Mouse (Mus musculus) embryonic facial prominence, embryonic 12.5 days (tissue): ENCODE results near the gene Lim2. TPM values are rescaled to one million over a fixed set of nuclear protein-coding genes. Genes with fewer than 3 reads are reported as not detected.
A peak's percentile ranks its signal among the peaks of the same experiment; 100 is the strongest.

ENCODE experiments used
- ATAC-seq: fragments of 200-750 bp; cut with Nextera tagmentation; 2 replicates; pipeline ENCODE4 v1.8.0; 2017; ENCODE audit not compliant: insufficient number of reproducible peaks, insufficient read depth, low FRiP score, low TSS enrichment
- H3K27ac ChIP-seq: fragments of 300-500 bp; sonication (generic); 2 replicates; pipeline ENCODE4 v1.5.1; 2016; ENCODE audit warnings: mild to moderate bottlenecking
- H3K27me3 ChIP-seq: fragments of 300-500 bp; sonication (generic); 2 replicates; pipeline ENCODE4 v1.6.1; 2016; ENCODE audit warnings: mild to moderate bottlenecking, moderate library complexity
- H3K36me3 ChIP-seq: fragments of 300-500 bp; sonication (generic); 2 replicates; pipeline ENCODE4 v1.6.1; 2016; ENCODE audit warnings: mild to moderate bottlenecking
- H3K4me1 ChIP-seq: fragments of 300-500 bp; sonication (generic); 2 replicates; pipeline ENCODE4 v1.6.1; 2016
- H3K4me2 ChIP-seq: fragments of 300-500 bp; sonication (generic); replicated peaks from 2 replicates; pipeline ENCODE4 v1.6.1; 2016; ENCODE audit warnings: mild to moderate bottlenecking, moderate library complexity
- H3K4me3 ChIP-seq: fragments of 300-500 bp; sonication (generic); 2 replicates; pipeline ENCODE4 v1.5.1; 2016; ENCODE audit warnings: mild to moderate bottlenecking
- H3K9ac ChIP-seq: fragments of 300-500 bp; sonication (generic); 2 replicates; pipeline ENCODE4 v1.6.1; 2016; ENCODE audit warnings: mild to moderate bottlenecking, moderate library complexity
- H3K9me3 ChIP-seq: fragments of 300-500 bp; sonication (generic); 2 replicates; pipeline ENCODE4 v1.6.1; 2016; ENCODE audit warnings: mild to moderate bottlenecking, moderate library complexity
- WGBS: fragments of 180-500 bp; shearing (Covaris S2); methylation state at CpG from one replicate; pipeline ENCODE4 v1.1.7; 2016; 5-methylcytosine and 5-hydroxymethylcytosine counted together
- microRNA-seq: library from miRNA; unstranded; fragments of <30 nt; microRNA quantifications from one replicate; pipeline ENCODE4, GENCODE M21; 2017
- polyA plus RNA-seq: library from polyadenylated mRNA; unstranded; fragments of >200 nt; fragmentation: Nextera tagmentation; extraction: Ambion mirVana; gene quantifications from 2 replicates; pipeline ENCODE4 v1.2.1, GENCODE M21; 2016

Lim2 gene
- polyA plus RNA-seq, 1 experiment from 2014 or later = 3.9 TPM

- no peak overlapping the region for H3K4me3 ChIP-seq
- H3K36me3 ChIP-seq = peaks cover 5% of the 10 kb centered on the region; the same call in 1 of the 2 replicates
- 44% methylated on average over 8 of the region's 8 CpGs for WGBS
- no peaks in the 10 kb centered on the region for H3K9me3 ChIP-seq
- ATAC-seq = no peak
- H3K9ac ChIP-seq = no peak overlapping the region
- H3K27ac ChIP-seq = no peak overlapping the region
- no peak overlapping the region for H3K4me2 ChIP-seq
- peaks cover 15% of the 10 kb centered on the region for H3K27me3 ChIP-seq
- H3K4me1 ChIP-seq = 0 out of 2 replicates have a peak, but pooled peaks cover 4% of the 10 kb centered on the region
Measured at GRCm38 (mm10) chr7:43470373-43470772, 42.9 kb downstream of the Lim2 start.

GRCm38 (mm10) chr7:43475706-43476105 lies 48.2 kb downstream of the Lim2 start:
- 0 out of 2 replicates have a peak, but pooled peaks have one; percentile 2 for ATAC-seq
- Histone ChIP-seq H3K4me1 (0 out of 2 replicates have a peak, but pooled peaks cover 4% of the 10 kb centered on the region), H3K27me3 (peaks cover 53% of the 10 kb centered on the region), H3K4me3 (no peak overlapping the region), H3K27ac (no peak overlapping the region), H3K9ac (no peak overlapping the region), H3K4me2 (no peak overlapping the region), H3K9me3 (no peaks in the 10 kb centered on the region), H3K36me3 (peaks cover 6% of the 10 kb centered on the region; the same call in 1 of the 2 replicates)
- WGBS = 7% methylated on average over 23 of the region's 23 CpGs

GRCm38 (mm10) chr7:43476376-43476775 lies 48.9 kb downstream of the Lim2 start:
- no peak for ATAC-seq
- WGBS = 6% methylated on average over 13 of the region's 13 CpGs
- Histone ChIP-seq H3K4me3 (no peak overlapping the region), H3K36me3 (peaks cover 6% of the 10 kb centered on the region; the same call in 1 of the 2 replicates), H3K9ac (no peak overlapping the region), H3K27ac (no peak overlapping the region), H3K9me3 (no peaks in the 10 kb centered on the region), H3K27me3 (peaks cover 53% of the 10 kb centered on the region), H3K4me1 (0 out of 2 replicates have a peak, but pooled peaks cover 4% of the 10 kb centered on the region), H3K4me2 (0 out of 2 replicates have a peak overlapping the region, but pooled peaks have one; percentile 13)

GRCm38 (mm10) chr7:43481191-43481590 lies 53.7 kb downstream of the Lim2 start:
- no peak overlapping the region for H3K4me3 ChIP-seq
- H3K4me2 ChIP-seq = no peak overlapping the region
- H3K4me1 ChIP-seq = peaks cover 11% of the 10 kb centered on the region; the same call in 1 of the 2 replicates
- H3K36me3 ChIP-seq = no peaks in the 10 kb centered on the region
- no peak overlapping the region for H3K27ac ChIP-seq
- no peak overlapping the region for H3K9ac ChIP-seq
- no peak for ATAC-seq
- H3K27me3 ChIP-seq = peaks cover 31% of the 10 kb centered on the region
- 80% methylated on average over 3 of the region's 3 CpGs for WGBS
- no peaks in the 10 kb centered on the region for H3K9me3 ChIP-seq

GRCm38 (mm10) chr7:43482090-43482716 lies 54.7 kb downstream of the Lim2 start:
- ATAC-seq = no peak
- Histone ChIP-seq H3K27me3 (peaks cover 21% of the 10 kb centered on the region), H3K4me2 (no peak overlapping the region), H3K27ac (no peak overlapping the region), H3K4me1 (peaks cover 8% of the 10 kb centered on the region; the same call in 1 of the 2 replicates), H3K9me3 (no peaks in the 10 kb centered on the region), H3K36me3 (no peaks in the 10 kb centered on the region), H3K9ac (no peak overlapping the region), H3K4me3 (no peak overlapping the region)
- WGBS = 64% methylated on average over 8 of the region's 8 CpGs

- Histone ChIP-seq H3K4me1 (peaks cover 8% of the 10 kb centered on the region; the same call in 1 of the 2 replicates), H3K9ac (no peak overlapping the region), H3K36me3 (no peaks in the 10 kb centered on the region), H3K27me3 (peaks cover 10% of the 10 kb centered on the region), H3K9me3 (no peaks in the 10 kb centered on the region), H3K27ac (no peak overlapping the region), H3K4me2 (no peak overlapping the region), H3K4me3 (no peak overlapping the region)
- WGBS = 11% methylated on average over 10 of the region's 10 CpGs
- ATAC-seq = no peak
Measured at GRCm38 (mm10) chr7:43483236-43483635, 55.8 kb downstream of the Lim2 start.

Small RNAs within 50 kb of the gene (microRNA-seq; reads per million reads assigned to microRNA genes)
- gene Mir7051 = 0.54 reads per million

Other genes starting within 250 kb of the Lim2 start
- 15.5 and 16.1 TPM in 2 replicates for gene Zfp715, start 114.4 kb upstream of the Lim2 start, polyA plus RNA-seq
- 0.10 and 0.37 TPM in 2 replicates for gene Siglecf, start 76.3 kb upstream of the Lim2 start, polyA plus RNA-seq
- 0.04 and 0.09 TPM in 2 replicates for gene Siglecg, start 19.5 kb upstream of the Lim2 start, polyA plus RNA-seq
- 0.27 and 0.37 TPM in 2 replicates for gene Nkg7, start 9.4 kb downstream of the Lim2 start, polyA plus RNA-seq
- not detected in 2 replicates for gene Cldnd2, start 13.1 kb downstream of the Lim2 start, polyA plus RNA-seq
- gene Etfb, start 16.4 kb downstream of the Lim2 start, polyA plus RNA-seq = 237 and 240 TPM in 2 replicates
- 0.38 and 0.90 TPM in 2 replicates for gene Gm45233, start 16.5 kb downstream of the Lim2 start, polyA plus RNA-seq
- gene Vsig10l, start 35.5 kb downstream of the Lim2 start, polyA plus RNA-seq = 5.2 and 6.7 TPM in 2 replicates
- 1.9 and 2.0 TPM in 2 replicates for gene Iglon5, start 62.4 kb downstream of the Lim2 start, polyA plus RNA-seq
- gene 4931406B18Rik, start 78.3 kb downstream of the Lim2 start, polyA plus RNA-seq = not detected in 2 replicates
- gene Cd33, start 116.8 kb downstream of the Lim2 start, polyA plus RNA-seq = 0.66 and 1.1 TPM in 2 replicates
- gene Zfp658, start 134.6 kb downstream of the Lim2 start, polyA plus RNA-seq = 6.1 and 6.5 TPM in 2 replicates
- gene Zfp719, start 151.9 kb downstream of the Lim2 start, polyA plus RNA-seq = 15.1 and 16.5 TPM in 2 replicates
- gene Zfp819, start 179.5 kb downstream of the Lim2 start, polyA plus RNA-seq = 0.31 and 0.56 TPM in 2 replicates
- not detected in 2 replicates for gene Ceacam18, start 207.0 kb downstream of the Lim2 start, polyA plus RNA-seq
- gene Siglece, start 232.5 kb downstream of the Lim2 start, polyA plus RNA-seq = 0.31 and 0.39 TPM in 2 replicates
- gene Ctu1, start 244.3 kb downstream of the Lim2 start, polyA plus RNA-seq = 16.6 and 18.1 TPM in 2 replicates